Mouse (Mus musculus) lung, postnatal 0 days (tissue): ENCODE data around the gene Prkag3. TPM values are rescaled to one million over a fixed set of nuclear protein-coding genes. Genes with fewer than 3 reads are reported as not detected.

Source experiments
- ATAC-seq: fragments of 200-750 bp; cut with Nextera tagmentation; 2 replicates; pipeline ENCODE4 v1.8.0; 2017; ENCODE audit warnings: moderate library complexity
- DNase-seq: peaks from one replicate; pipeline ENCODE4 v3.0.0-alpha.2; 2016; ENCODE audit warnings: low spot score
- H3K27ac ChIP-seq: fragments of 300-500 bp; sonication (generic); 2 replicates; pipeline ENCODE4 v1.5.1; 2014; ENCODE audit warnings: antibody characterized with exemption, mild to moderate bottlenecking, low read length, mixed read lengths
- H3K27me3 ChIP-seq: fragments of 300-500 bp; sonication (generic); replicated peaks from 2 replicates; pipeline ENCODE4 v1.6.1; 2014; ENCODE audit warnings: low read length, mixed read lengths; ENCODE audit not compliant: insufficient read depth
- H3K36me3 ChIP-seq: fragments of 300-500 bp; sonication (generic); 2 replicates; pipeline ENCODE4 v1.6.1; 2014; ENCODE audit warnings: low read length, mixed read lengths; ENCODE audit not compliant: insufficient read depth
- H3K4me1 ChIP-seq: fragments of 300-500 bp; sonication (generic); 2 replicates; pipeline ENCODE4 v1.6.1; 2014; ENCODE audit warnings: antibody characterized with exemption, low read depth, low read length, mixed read lengths; ENCODE audit not compliant: insufficient read depth
- H3K4me2 ChIP-seq: fragments of 300-500 bp; sonication (generic); replicated peaks from 2 replicates; pipeline ENCODE4 v1.6.1; 2014; ENCODE audit warnings: low read depth, mild to moderate bottlenecking, low read length, moderate library complexity, mixed read lengths
- H3K4me3 ChIP-seq: fragments of 300-500 bp; sonication (generic); 2 replicates; pipeline ENCODE4 v1.5.1; 2014; ENCODE audit warnings: low read depth, low read length
- H3K9ac ChIP-seq: fragments of 300-500 bp; sonication (generic); replicated peaks from 2 replicates; pipeline ENCODE4 v1.6.1; 2014; ENCODE audit warnings: low read depth, mild to moderate bottlenecking
- H3K9me3 ChIP-seq: fragments of 300-500 bp; sonication (generic); 2 replicates; pipeline ENCODE4 v1.6.1; 2016; ENCODE audit warnings: low read length, mixed read lengths
- CTCF ChIP-seq: IDR thresholded peaks from 2 replicates; pipeline ENCODE4 v1.5.1; 2016; ENCODE audit warnings: antibody characterized with exemption, mild to moderate bottlenecking
- EP300 ChIP-seq: IDR thresholded peaks from 2 replicates; pipeline ENCODE4 v1.6.1; 2016; ENCODE audit warnings: antibody characterized with exemption, mild to moderate bottlenecking, control low read depth
- WGBS: fragments of 180-500 bp; shearing (Covaris S2); extraction: QIAGEN DNeasy Blood & Tissue Kit; methylation state at CpG from one replicate; pipeline ENCODE4 v1.1.7; 2014; 5-methylcytosine and 5-hydroxymethylcytosine counted together
- polyA plus RNA-seq: library from polyadenylated mRNA; unstranded; fragments of >200 nt; fragmentation: Nextera tagmentation; extraction: Ambion mirVana; gene quantifications from 2 replicates; pipeline ENCODE4 v1.2.1, GENCODE M21; 2015

The Prkag3 gene
- polyA plus RNA-seq, 1 experiment from 2014 or later, result 2.6 TPM

DNA sequence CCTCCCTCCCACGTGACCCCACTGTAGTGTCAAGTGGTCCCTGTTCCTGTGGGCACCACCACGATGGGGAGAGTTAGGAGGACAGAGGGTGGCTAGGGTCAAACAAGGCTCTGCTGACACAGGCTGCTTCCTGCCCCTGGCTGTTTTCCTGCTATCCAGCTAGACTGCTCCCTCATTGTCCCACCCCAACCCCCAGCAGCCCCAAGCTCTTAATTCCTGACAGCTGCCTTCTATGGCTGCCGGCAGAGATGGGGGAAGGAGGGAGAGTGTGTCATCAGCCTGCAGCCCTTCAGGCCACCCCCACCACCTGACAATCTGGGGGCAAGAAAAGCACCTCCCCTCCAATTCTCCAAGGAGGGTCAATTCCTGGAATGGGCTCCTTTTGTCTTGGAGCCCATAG is 41.1 kb upstream of the Prkag3 start:
- DNase-seq (no peak), ATAC-seq (no peak)
- Histone ChIP-seq H3K9me3 (no peaks in the 10 kb centered on the region), H3K4me3 (no peak overlapping the region), H3K4me1 (no peaks in the 10 kb centered on the region), H3K27me3 (peaks cover 77% of the 10 kb centered on the region), H3K4me2 (no peak overlapping the region), H3K9ac (no peak overlapping the region), H3K27ac (no peak overlapping the region), H3K36me3 (no peaks in the 10 kb centered on the region)
- no peak for TF ChIP-seq CTCF
- TF ChIP-seq EP300, result no peak
- 17% methylated on average over 3 of the region's 3 CpGs for WGBS

DNA sequence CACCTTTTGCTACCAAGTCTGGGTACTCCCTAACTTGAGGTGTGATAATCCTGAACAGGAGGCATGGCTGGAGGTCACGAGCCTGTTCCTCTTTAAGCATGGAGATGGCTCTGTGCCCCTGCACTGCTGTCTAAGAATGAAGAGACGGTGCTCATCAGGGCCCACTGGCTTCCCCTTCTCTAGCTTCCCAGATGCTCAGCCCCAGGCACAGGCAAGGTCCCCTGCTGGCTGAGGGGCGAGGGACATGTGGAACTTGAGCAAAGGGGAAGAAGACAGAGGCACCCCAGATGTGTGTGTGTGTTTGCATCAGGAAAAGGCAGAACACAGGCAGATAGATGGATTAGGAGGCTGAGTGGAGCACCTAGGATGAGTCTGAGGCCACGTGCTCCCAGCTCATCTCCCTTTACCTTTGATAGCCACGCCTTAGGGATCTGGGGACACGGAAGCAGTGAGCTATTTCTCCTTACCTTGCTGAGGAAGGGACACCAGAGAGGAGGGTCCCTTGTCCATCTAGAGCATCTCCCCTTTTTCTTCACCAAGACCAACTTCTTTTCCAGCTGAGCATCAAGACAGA is 39.7 kb upstream of the Prkag3 start:
- TF ChIP-seq EP300 (no peak), CTCF (no peak)
- H3K4me2 ChIP-seq, result no peak overlapping the region
- H3K4me1 ChIP-seq, result peaks cover 6% of the 10 kb centered on the region
- 17% methylated on average over 6 of the region's 6 CpGs for WGBS
- no peak for DNase-seq
- H3K27me3 ChIP-seq, result peaks cover 77% of the 10 kb centered on the region
- no peaks in the 10 kb centered on the region for H3K9me3 ChIP-seq
- no peak for ATAC-seq
- H3K9ac ChIP-seq, result no peak overlapping the region
- H3K36me3 ChIP-seq, result no peaks in the 10 kb centered on the region
- H3K27ac ChIP-seq, result no peak overlapping the region
- H3K4me3 ChIP-seq, result no peak overlapping the region

DNA sequence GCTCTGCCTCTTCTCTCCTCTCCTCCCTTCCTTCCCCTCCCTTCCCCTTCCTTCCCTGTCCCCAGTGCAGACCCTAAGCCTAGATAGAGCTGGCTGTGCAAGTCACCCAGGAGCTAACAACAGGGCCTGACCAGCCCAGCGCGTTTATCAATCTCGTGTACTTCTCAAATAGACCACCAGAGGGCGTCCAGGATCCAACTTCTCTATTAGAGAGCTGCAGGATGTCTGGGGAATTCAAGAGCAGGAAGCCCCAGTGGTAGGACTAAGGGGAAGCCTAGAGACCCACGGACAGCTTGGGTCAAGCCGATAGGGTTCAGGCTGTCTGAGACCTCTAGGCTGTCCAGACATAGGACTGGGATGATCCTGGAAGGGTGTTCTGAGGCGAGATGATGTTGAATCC is 38.8 kb upstream of the Prkag3 start:
- H3K4me1 ChIP-seq, result peaks cover 6% of the 10 kb centered on the region
- ATAC-seq, result peak; percentile 42; the same call in 1 of the 2 replicates

GRCm38 (mm10) chr1:74784041-74784759 is 35.2 kb upstream of the Prkag3 start:
- 1% methylated on average over 62 of the region's 67 CpGs for WGBS
- H3K36me3 ChIP-seq, result no peaks in the 10 kb centered on the region
- peak overlapping the region; percentile 34 for H3K4me3 ChIP-seq
- ATAC-seq, result peak; percentile 33; the same call in 1 of the 2 replicates
- no peak overlapping the region for H3K27ac ChIP-seq
- DNase-seq, result peak; percentile 58
- no peaks in the 10 kb centered on the region for H3K9me3 ChIP-seq
- TF ChIP-seq EP300 (no peak), CTCF (peak; percentile 65)
- peak overlapping the region; percentile 63 for H3K4me2 ChIP-seq
- peaks cover 63% of the 10 kb centered on the region for H3K27me3 ChIP-seq
- H3K4me1 ChIP-seq, result peaks cover 6% of the 10 kb centered on the region
- no peak overlapping the region for H3K9ac ChIP-seq

More for the DNA sequence above, 38.8 kb upstream of the Prkag3 start:
- DNase-seq, result peak; percentile 81
- no peak overlapping the region for H3K4me3 ChIP-seq
- H3K4me2 ChIP-seq, result no peak overlapping the region
- no peak overlapping the region for H3K9ac ChIP-seq
- H3K9me3 ChIP-seq, result no peaks in the 10 kb centered on the region
- TF ChIP-seq CTCF (peak; percentile 84), EP300 (no peak)
- H3K36me3 ChIP-seq, result no peaks in the 10 kb centered on the region
- no peak overlapping the region for H3K27ac ChIP-seq
- peaks cover 77% of the 10 kb centered on the region for H3K27me3 ChIP-seq
- 2% methylated on average over 7 of the region's 7 CpGs for WGBS

DNA sequence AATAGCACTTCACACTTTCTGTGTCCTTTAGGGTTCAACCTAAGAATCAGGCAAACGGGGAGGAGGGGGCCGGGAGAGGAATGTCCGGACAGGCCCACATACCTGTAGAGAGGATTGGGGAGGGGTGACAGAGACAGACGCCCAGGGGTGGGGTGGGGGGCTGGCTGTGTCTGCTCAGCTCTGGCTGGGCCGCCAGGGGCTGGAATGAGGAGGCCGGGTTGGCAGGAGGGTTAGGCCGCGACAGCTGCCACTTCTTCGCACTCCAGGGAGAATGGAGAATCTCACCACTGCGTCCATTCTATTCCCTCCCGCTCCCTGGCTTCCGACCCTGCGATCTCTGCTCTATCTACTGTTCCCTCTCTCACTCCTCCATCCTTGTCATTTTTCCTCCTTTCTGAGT is 34.5 kb upstream of the Prkag3 start:
- H3K4me1 ChIP-seq, result peaks cover 6% of the 10 kb centered on the region
- H3K36me3 ChIP-seq, result no peaks in the 10 kb centered on the region
- TF ChIP-seq CTCF (no peak), EP300 (no peak)
- H3K4me3 ChIP-seq, result peak overlapping the region; percentile 34; the same call in 1 of the 2 replicates
- H3K9ac ChIP-seq, result no peak overlapping the region
- ATAC-seq, result no peak
- peak overlapping the region; percentile 63 for H3K4me2 ChIP-seq
- H3K9me3 ChIP-seq, result no peaks in the 10 kb centered on the region
- DNase-seq, result no peak
- H3K27ac ChIP-seq, result no peak overlapping the region
- peaks cover 57% of the 10 kb centered on the region for H3K27me3 ChIP-seq
- WGBS, result 3% methylated on average over 13 of the region's 13 CpGs

DNA sequence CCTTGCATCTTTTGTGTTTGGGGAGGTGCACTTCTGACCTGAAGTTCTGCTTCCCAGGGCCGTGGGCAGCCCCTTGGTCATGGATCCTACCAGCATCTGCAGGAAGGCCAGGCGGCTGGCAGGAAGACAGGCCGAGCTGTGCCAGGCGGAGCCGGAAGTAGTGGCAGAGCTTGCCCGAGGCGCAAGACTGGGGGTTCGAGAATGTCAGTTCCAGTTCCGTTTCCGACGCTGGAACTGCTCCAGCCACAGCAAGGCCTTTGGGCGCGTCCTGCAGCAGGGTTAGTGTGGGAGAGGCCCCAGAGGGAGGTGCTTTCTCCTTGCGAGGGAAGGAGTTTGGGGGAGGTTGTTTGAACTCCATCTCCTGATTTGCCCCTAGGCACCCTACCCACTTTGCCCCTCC is 33.0 kb upstream of the Prkag3 start:
- DNase-seq (no peak), ATAC-seq (no peak)
- no peak for TF ChIP-seq EP300
- TF ChIP-seq CTCF, result no peak
- peaks cover 6% of the 10 kb centered on the region for H3K4me1 ChIP-seq
- H3K4me2 ChIP-seq, result no peak overlapping the region
- no peak overlapping the region for H3K9ac ChIP-seq
- no peaks in the 10 kb centered on the region for H3K9me3 ChIP-seq
- H3K27me3 ChIP-seq, result peaks cover 46% of the 10 kb centered on the region
- H3K27ac ChIP-seq, result no peak overlapping the region
- no peaks in the 10 kb centered on the region for H3K36me3 ChIP-seq
- H3K4me3 ChIP-seq, result no peak overlapping the region
- WGBS, result 18% methylated on average over 14 of the region's 14 CpGs
